Mouse (Mus musculus) c-Kit-positive CD71-positive TER-119-positive erythroid progenitor cells, embryonic 14.5 days (primary cell): ENCODE results near the gene Eif5.
"Not testable (repeated sequence)": the region's sequence is repeated elsewhere in the genome, so short reads cannot be mapped to it uniquely, and the experiment has no call there.

ENCODE experiments used
- DNase-seq: peaks from one replicate; pipeline ENCODE4 v3.0.0-alpha.2; 2013; ENCODE audit warnings: low spot score

Eif5 gene

DNA sequence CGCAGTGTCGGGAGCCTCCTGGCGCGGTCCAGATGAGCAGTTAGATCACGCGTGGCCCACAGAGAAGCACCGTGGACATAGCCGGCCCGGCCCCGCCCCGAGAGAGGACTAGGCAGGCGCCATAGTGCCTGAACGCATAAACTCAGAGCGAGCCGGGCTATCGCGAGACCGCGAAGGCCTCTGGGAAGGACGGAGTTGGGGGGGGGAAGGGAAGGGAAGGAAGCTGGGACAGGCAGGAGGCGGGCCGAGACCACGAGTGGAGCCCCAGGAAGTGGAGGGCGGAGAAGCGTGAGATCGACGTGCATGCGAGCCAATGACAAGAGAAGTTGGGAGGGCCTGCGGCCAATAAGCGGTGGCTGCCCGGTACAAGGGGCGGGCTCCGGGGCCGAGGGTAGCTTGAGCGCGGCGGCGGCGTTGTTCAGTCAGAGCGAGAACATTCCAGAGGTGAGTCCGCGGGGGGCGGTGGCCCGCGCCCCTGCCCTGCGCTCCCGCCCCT is at the start of gene Eif5:
TSS of gene Eif5 (plus strand) at position 221 of the 496 bp plus-strand sequence.
- peak; percentile 99 for DNase-seq

DNA sequence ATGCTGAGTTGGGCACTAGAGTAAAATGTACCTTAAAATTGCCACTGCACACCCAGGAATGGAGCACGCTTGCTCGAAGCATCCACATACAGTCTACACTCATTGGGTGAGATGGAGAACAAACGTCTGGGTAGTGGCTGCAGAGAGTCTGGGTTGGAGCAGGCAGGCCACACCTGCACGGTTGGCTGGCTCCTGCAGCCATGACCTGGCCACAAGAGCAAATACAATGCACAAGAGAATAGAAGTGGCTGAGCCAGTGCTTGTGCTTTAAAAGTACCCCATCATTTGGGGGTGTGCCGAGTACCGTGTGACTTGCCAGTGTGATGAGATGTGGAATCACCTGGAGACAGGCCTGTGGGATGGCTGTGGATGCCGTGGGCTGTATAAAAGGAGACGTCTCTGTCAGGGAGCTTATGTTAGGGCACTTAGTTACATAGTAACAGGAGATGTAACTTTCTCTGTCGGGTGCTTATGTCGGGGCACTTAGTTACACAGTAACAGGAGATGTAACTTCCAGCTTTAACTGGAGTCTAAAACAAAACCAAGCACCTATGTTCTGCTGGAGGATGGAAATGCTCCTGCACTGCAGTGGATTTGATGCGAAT is 48.5 kb upstream of the Eif5 start:
- no peak for DNase-seq

DNA sequence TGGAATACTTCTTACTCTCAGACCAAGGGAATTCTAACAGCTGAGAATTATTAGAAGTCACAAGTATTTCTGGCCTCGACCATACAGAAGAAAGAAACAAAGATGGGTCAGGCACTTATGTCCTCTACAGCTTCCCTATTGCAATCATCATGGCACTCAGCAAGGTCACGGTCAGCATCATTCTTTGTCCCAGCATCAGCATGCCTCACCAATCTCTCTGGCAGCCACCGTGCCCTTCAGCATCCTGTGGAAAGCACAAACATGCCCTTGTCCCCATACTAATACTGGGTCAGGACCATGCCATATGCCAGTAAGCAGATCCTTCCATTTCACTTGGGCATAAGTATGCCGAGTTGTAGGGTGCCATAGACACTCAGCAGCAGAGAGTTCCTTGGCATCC is 42.9 kb upstream of the Eif5 start:
- DNase-seq, result no peak

DNA sequence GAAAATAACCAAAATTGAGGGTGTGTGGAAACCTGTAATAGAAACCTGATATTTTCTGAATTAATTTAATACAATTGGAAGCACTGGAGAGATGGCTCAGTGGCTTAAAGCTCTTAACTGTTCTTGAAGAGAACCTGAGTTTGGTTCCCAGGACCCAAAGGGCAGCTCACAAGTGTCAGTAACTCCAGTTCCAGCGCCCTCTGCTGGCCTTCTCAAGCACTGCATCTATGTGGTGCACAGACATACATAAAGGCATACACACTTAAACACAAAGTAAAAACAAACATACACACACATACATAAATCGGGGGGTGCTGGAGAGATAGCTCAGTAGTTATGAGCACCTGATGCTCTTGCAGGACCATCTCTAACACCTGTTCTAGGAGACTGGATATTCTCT is 40.7 kb upstream of the Eif5 start:
- DNase-seq, result no peak

DNA sequence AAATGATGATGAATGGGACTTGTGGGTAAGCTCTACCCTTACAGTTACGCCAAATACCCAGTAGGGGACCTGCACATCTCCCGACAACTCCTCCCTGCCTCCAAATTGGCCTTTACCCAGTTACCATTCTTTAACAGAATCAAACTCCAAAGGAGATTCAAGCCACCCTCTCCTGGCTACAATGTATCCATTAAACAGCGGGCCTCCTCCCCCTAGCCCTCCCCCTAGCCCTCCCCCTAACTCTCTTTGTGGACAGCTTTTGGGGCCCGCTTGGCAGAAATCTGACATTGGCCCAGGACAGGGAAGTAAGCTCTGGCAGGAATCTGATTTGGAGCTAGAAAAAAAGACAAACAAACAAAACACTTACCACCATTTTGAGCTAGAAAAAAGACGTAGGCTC is 38.2 kb upstream of the Eif5 start:
- no peak for DNase-seq

DNA sequence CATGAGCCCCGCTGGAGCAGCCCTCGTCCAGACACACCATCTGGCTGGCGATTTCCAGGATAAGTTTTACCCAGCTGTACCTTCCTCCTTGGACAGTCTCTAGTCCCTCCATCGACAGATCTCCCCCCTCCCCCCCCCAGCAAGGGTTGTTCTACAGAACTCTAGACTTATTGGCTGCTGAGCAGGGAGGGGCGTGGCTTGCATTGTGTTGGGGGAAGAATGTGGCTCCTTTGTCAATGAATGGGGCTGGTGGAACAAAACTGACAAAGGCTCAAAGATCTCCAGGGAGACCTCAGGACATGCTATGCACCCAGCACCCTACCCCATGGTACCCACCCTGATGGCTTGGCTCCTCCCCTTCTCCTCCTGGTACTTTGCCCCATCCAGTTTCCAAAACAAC is 37.1 kb upstream of the Eif5 start:
- DNase-seq, result no peak

DNA sequence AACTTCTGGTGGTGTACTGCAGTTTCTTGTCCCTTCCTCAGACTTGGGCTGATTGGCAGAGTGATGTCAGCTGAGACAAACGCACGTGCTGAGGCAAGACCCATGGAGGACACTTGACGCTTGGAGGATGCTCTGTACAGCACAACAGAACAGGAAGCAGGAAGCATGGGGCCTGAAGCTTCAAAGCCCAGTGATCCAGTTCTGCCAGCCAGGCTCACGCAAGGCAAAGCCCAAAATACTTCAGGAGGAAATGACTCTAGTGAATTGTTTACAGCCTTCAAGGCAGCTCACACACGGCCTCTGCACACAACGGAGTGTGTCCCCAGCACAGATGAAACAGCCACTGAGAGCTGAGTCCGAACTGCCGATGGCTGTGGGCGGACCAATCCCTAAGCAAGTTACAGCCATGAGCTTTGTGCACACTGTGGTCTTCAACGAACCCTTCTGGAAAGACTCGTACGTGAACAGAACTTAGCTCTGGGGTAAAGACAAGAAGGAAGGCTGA is 34.7 kb upstream of the Eif5 start:
- no peak for DNase-seq

DNA sequence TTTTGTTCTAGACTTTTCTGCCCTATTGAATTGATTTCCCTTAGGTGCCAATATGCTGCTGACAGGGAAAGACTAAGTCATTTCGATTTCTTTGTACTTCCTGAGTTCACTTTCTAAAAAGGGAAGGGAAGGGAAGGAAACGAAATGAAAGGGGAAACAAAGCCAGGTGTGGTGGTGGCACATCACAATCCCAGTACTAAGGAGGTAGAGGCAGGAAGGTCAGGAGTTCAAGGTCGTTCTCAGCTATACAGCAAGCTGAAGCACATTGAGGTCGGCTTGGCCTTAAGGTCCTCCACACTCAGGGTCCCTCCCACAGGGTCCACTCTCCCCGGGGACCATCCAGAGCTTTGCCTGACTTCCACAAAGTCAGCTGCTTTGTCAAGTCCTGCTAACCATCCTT is 34.2 kb upstream of the Eif5 start:
- no peak for DNase-seq

DNA sequence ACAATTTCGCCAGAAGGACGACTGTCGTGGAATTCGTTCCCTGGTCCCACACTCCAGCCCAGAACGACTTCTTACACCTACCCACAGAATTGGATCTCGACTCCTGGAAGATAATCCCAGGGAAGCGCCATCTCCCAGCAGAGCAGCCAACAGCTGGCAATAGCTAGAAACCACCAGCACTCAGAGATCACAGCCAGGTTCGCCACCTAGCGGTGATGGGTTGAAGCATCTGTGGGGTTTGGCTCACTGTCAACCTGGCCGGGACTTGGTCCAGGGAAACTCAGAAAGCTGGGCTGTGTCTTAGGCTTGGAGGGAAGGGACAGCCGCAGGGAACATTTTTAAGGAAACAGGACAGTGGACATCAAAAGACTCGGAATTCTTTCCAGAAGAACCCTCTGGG is 32.9 kb upstream of the Eif5 start:
- DNase-seq, result peak; percentile 83

DNA sequence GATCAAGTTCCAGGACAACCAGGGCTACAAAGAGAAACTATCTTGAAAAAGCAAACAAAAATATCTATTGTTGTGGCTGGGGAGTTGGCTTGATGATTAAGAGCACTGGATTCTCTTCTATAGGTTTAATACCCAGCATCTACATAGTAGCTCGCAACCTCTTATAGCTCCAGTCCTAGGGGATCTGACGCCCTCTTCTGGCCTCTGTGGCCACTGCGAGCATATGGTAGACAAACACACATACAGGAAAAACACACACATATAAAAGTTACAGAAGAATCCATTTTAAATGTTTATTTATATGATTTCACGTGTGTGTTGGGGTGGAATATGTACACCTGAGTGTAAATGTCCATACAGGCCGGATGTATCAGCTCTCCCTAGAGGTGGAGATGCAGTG is 30.8 kb upstream of the Eif5 start:
- no peak for DNase-seq

DNA sequence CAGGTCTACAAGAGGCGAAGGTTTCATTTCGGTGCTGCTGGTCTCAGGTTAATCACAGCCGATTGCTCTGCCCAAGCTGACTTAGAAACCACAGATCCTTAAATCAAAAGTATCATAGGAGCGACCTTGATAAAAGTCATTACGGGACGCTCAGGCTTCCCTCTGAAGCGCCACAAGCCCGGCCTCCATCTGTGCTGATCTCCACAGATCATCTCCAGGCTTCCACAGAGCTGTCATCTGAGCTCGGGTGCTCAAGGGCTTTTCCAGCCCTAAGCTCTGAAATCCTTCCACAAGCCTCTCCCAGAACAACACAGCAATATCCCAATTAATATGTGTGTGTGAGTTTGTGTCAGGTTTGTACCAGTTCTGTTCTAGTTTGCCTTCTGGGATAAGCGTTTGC is 29.9 kb upstream of the Eif5 start:
- no peak for DNase-seq

DNA sequence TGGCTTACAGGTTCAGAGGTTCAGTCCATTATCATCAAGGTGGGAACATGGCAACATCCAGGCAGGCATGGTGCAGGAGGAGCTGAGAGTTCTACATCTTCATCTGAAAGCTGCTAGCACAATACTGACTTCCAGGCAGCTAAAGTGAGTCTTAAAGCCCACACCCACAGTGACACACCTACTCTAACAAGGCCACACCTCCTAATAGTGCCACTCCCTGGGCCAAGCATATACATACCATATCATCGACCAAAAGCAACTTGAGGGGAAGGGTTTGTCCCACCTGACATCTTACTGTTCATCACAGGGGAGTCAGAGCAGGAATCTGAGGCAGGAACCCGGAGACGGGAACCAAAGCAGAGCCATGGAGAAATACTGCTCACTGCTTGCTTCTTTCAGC is 29.4 kb upstream of the Eif5 start:
- DNase-seq, result not testable (repeated sequence)

DNA sequence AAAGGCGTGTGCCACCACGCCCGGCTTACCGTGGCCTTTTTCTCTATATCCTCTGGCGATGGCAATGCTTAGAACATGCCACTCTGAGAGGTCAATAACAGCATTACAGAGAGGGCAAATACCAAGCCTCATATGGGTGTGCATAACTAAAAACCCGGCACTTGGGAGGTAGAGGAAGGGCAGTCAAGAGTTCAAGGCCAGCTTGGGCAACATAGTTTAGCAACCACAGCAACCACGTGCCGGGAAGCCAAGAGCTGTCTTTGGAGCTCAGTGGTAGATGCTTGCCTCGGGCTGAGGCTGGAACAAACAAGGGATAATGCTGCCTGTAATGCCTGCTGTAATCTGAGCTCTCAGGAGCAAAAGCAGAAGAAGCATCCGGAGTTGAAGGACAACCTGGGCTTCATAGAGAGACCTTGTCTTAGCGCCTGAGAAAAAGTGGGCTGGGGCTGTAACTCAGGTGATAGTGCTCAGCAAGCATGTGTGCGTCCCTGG is 25.2 kb upstream of the Eif5 start:
- DNase-seq, result no peak

DNA sequence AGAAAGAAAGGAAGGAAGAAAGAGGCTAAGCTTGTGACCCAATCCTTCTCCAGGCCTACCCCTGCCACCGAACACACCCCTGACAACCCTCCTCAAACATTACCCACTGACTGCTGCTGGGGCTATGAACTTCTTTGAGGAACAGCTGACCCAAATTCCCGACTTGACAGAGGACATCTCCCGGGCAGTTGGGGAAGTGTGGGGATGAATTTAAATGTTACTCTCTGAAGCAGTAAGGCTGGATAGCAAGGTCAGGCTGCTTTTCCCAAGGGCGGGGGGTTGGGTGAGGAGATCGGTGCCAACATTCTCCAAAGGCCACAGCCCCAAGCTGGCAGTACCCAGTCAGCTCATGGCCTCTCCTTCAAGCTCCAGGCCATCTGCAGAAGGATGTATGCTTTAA is 24.1 kb upstream of the Eif5 start:
- no peak for DNase-seq

DNA sequence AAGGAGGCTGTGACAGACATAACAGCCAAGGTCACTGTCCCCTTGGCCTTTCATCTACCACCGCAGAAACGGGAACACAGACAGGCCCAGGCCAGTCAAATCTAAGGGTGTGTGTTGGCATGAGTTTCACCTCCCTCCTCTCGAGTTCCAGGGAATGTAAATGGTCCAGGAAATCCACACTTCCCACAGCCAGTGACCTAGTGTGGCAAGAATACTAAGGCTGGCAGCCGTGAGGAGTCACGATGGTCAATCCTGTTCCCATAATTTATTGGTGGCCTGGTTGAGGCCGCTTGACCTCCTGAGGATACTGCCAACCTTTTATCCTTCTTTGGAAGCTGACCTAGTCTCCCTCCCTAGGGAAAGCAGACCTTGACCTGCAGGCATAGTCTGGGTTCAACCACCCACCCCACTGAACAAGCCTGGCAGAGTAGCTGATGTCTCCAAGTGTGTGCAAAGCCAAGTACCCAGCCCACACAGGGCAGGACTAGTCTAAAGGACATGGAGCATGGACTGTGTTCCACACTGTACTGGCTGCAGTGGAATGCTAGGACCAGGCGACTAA is 23.5 kb upstream of the Eif5 start:
- DNase-seq, result no peak

DNA sequence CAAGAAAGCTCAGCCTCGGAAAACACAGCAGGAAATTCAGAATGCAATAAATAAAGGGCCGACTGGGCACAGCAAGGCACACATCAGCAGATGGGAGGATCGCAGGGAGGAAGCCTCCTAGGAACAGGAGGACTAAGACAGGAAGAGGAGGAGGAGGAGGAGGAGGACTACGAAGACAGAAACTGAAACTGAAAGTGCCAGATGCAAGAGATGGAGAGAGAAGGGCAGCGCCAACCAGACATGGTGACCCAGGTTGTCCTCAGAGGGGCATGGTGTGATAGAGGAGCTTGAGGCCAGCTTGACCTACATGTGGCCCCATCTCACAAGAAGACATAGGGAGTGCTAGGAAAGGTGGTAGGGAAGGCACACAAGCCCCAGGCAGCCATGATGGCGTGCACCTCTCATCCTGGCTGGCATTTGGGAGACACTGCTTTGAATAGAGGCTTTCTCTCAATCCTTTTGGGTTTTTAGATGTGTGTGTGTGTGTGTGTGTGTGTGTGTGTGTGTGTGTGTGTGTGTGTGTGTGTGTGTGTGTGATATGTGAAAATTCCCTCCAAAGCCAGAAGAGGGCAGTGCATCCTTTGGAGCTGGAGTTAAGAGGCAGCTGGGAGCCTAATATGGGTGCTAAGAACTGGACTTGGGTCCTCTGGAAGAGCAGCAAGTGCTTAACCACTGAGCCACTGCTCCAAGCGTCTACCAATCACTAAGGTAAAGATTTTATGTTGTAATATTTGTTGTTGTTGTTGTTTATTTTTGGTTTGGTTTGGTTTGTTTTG is 22.8 kb upstream of the Eif5 start:
- no peak for DNase-seq

DNA sequence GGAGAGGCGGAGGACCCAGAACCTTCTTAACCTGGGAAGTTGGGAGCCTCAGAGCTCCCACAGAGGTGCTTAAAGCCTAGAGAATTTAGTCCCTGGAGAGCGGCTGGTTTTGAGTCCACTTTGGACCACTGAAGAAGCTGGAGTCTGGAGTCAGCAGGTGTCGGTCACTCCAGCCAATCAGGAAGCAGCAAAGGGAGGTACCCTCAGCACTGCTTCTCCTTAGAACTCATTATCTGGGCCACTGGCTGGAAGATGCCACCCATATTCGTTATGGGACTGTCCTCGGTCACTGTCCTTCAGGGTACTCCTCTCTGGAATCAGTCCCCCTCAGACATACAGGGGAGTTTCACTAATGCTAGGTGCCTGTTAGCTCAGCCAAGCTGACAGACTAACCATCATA is 21.9 kb upstream of the Eif5 start:
- peak; percentile 62 for DNase-seq

DNA sequence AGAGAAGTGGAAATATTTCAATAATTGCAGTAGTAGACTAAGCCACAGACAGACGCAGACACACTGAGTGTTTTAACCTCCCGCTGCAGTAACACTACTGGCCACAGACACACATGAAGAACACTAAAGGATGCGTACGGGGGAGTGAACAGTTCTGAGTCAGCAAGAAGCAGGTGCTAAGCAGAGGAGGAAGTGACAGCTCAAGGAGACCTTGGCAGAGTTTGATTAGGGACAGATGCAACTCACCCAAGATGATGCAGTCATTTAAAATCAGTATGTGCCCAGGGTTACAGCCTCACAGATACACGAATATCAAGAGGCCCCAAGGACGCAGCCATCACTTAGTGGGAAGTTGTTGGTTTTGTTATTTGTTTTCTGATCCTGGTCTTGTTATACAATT is 21.0 kb upstream of the Eif5 start:
- DNase-seq, result peak; percentile 78

DNA sequence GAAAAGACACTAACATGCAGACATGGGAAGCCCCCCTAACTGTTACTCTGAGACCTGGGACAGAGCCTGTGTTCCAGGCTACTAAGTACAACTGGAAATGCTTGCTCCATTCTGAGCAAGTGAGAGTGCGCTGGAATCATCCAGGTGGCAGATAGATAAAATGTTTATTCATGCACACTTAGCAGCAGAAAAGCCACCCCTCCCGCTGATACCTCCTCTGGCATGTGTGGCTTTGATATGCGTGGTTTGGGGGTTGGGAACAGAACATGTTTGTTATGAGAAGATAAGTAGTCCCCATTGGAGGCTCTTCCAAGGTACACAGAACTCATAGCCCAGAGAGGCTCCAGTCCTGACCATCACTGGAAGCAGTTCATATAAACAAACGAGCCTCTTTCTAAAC is 19.9 kb upstream of the Eif5 start:
- peak; percentile 94 for DNase-seq

DNA sequence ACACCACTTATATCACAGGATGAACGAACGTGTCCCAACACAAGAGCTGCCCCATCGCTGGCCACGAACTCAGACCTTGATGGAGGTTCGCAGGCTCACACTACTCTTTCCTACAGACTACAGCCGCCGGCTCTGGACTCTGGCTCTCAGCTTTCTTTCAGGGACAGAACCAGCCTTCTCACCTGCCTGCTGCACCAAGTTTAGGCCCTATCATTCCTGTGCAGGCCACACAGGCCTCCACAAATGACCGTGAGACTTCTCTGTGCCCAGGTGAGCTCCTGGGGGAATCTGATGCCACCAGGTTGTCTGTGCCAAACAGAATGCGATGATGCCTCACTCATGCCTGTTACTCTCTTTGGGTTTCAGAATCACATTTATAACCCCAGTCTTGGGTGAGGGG is 19.4 kb upstream of the Eif5 start:
- no peak for DNase-seq

DNA sequence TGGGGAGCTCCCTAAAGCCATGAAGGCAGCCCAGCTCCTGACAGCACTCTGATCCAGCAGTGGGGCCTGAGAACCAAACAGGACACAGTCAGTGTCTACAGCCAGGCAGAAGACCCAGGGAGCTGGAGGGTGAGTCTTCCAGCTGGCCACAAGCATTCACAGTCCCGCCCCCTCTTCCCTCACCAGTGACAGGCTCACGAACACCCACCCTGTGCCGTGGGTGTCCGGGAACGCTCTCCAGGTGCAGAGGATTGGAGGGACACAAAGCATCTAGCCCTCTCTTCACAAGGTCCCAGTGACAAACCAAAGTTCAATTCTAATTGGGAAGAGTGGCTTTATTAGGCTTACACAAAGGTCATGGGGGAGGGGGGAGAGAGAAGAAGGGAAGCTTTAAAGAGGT is 18.0 kb upstream of the Eif5 start:
- no peak for DNase-seq

DNA sequence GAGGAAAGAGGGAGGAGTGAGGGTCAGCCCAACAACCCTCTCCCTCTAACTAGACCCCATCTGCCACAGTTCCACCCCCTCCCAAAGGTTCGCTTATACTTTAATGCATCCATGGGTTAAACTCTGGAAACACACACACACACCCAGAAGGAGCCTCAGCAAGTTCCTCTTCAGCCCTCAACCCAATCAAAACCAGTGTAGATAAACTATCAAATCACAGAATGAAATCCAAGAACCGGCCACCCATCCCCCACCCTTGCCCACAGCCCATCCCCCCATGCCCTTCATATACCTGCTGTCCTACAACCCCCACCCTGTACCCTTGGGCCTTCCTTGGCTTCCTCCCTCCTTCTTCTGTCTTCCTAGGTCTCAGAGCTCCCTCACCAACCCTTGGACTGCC is 16.8 kb upstream of the Eif5 start:
- no peak for DNase-seq

DNA sequence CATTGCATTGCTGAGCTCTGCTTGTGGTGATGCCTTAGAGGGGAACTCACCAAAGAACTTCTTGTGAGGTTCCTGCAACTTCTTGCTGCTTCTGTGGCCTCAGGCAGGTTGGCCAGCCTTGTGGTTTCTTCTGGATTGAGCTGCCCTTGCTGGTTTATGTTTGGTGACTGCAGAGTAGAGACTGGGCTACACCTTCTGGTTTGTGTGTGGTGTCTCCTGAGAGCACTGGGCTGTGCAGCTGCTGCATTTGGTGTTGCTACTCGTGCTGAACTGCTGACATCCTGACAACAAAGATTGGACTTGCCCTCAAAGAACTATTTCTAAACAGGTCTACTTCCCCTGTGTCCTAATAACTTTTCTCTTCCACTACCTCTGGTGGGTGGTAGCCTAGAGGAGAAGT is 13.3 kb upstream of the Eif5 start:
- no peak for DNase-seq
